Mouse (Mus musculus) CD4-positive, CD25-positive, alpha-beta regulatory T cell, adult 2 months (primary cell): ENCODE data around the gene Tsen54.
"Not testable (repeated sequence)": the region's sequence is repeated elsewhere in the genome, so short reads cannot be mapped to it uniquely, and the experiment has no call there.

ENCODE experiments used
- DNase-seq: peaks from one replicate; pipeline ENCODE4 v3.0.0-alpha.2; 2012; ENCODE audit warnings: low read depth, low spot score

Gene Tsen54

DNA sequence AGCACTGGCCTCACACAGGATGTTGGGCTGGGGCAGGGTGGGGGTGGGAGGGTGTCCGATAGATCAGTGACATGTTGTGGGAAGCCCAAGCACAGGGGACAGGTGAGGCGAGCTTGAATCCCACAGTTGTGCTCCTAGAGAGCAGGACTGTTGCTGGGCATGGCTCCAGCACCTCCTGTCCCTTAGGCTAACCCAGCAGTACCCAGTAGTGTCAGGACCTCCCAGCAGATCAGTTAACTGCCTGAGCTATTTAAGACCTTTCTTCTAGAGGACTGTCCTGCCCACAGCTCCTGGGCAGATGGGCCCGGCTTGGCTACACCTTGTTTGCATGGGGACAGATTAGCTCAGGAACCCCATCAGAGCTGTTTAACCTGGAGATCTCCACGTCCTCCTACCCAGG, 14.5 kb downstream of the Tsen54 start:
- DNase-seq = no peak

GRCm38 (mm10) chr11:115830550-115831325, 16.2 kb downstream of the Tsen54 start:
- no peak for DNase-seq

DNA sequence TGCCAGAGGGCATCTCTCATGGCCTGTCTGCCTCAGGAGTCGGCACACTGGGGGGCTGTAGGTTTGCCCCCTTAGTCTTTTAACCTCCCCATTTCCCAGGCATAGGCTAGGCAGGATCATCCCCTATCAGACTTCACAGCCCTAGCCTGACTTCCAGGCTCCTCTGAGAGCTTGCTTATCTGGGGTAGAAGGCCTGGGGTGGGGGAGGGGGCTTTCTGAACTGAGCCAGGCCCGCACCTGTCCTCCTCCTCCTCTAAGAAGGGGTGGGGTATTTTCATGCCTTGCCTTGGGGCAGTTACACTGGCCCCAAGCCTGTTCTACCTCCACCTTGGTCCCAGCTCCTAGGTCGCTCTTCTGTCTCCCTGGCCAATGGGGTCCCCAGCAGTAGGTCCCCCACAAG, 17.0 kb downstream of the Tsen54 start:
- DNase-seq = no peak

- no peak for DNase-seq
Measured at GRCm38 (mm10) chr11:115832064-115832463, 17.5 kb downstream of the Tsen54 start.

- DNase-seq = no peak
Measured at GRCm38 (mm10) chr11:115832523-115832922, 18.0 kb downstream of the Tsen54 start.

GRCm38 (mm10) chr11:115833021-115833513, 18.5 kb downstream of the Tsen54 start:
- no peak for DNase-seq

GRCm38 (mm10) chr11:115834033-115834432, 19.5 kb downstream of the Tsen54 start:
- no peak for DNase-seq

GRCm38 (mm10) chr11:115836656-115837395, 22.3 kb downstream of the Tsen54 start:
- DNase-seq = no peak

DNA sequence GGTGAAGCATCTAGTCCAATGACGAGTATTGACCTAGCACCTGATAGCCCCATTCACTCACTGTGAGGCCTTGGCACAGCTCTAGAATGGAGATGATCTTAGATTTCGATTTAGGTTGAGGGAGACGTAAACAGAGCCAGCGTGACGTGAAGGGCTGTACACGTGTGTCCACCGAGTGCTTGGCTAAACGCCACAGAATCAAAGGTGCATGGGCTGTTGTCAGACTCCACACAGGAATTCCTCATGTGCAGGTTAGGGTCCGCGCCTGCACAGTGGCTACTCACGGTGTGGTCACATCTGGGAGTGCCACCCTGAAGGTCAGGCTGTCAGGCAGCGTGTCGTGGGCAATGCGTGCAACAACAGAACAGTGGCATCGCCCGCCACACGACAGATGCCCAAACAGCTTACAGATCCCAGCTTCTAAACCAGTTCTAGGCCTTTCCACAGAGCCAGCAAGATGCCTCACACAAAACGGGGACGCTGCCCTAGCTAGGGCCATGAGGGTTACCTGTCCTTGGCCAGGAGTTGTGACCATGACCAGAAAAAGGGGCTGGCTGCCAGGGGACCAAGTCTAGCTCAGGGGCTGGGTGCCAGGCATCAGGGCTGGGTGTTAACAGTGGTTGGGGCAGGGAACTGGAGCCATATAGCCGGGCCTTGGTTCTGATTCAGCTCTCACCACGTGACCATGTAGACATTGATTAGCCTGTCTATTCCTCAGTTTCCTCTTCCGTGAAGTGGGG, 23.3 kb downstream of the Tsen54 start:
- no peak for DNase-seq

DNA sequence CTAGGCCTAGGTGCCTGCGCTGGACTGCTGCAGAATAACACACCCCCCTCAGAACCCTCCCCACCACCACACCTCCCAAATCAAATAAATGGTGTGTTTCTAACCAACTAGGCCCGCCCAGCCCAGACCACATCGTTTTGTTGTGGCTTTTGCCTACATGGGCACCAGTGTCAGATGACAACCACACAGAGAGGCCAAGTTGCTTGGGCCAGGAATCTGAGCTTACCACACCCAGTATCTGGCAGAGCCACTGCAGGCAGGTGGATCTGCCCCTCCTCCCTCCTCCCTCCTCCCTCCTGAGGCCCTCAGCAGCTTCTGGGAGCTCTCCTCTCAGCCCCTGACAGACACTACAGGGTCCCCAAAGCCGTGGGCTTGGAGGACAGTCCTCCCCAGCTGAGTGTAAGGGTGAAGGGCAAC, 24.4 kb downstream of the Tsen54 start:
- no peak for DNase-seq

DNA sequence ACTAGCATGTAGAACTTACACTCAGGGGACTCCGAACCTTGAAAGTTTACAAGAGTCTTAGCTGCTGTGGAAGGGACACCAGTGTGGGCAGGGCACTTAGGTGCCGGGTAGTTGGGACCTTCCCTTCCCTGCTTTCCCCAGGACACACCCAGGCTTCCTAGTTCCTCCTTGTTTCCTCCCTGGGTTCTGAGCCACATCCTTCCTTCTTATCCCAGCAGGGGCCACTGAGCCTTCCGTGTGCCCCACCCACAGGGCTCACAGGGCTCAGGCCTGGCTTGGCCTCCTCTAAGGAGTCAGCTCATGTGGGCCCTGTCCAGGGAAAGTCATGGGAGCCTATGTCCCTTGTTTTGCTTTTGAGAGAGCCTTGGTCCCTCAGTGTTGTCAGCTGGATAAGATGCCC, 25.2 kb downstream of the Tsen54 start:
- no peak for DNase-seq

DNA sequence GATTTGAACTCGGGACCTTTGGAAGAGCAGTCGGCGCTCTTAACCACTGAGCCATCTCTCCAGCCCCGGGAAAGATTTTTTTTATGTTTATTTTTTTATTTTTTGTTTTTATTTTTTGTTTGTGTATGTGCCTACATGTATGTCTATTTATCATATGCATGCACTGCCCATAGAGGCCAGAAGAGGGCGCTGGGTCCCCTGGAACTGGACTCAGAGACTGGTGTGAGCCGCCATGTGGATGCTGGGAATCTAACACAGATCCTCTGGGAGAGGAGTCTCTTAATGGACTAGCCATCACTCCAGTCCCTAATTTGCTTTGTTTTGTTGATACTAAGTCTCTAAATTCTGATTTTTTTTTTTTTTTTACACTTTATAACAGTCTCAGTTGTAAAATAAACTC, 26.5 kb downstream of the Tsen54 start:
- DNase-seq = peak; percentile 23

DNA sequence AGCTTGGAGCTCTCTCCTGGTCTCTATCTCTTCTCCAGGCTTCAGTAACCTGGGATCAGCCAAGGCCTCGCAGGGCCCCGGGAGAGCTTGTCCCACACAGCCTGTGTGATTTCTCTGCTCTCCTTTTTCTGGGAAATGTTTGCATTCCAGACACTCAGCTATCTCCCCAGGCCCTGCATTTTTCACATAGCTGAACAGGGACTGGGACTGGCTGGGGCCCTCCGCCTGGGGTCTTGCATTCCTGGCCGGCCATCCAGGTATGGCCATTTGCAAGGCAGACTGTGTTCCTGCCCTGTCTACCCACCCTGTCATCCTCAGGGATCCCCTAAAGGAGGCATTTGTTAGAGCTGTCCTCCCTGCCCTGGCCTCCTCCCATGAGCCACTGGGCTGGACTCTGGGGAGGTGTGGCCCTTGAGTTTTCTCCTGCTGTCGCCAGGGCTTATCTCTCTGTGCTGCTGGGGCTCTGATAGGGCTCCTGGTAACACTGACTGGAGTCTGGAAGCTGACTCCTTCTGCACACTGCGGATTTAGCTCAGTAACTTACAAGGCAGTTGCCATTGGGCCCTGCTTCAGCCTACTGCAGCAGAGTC, 27.5 kb downstream of the Tsen54 start:
- no peak for DNase-seq

- no peak for DNase-seq
Measured at GRCm38 (mm10) chr11:115843141-115843890, 28.8 kb downstream of the Tsen54 start.

DNA sequence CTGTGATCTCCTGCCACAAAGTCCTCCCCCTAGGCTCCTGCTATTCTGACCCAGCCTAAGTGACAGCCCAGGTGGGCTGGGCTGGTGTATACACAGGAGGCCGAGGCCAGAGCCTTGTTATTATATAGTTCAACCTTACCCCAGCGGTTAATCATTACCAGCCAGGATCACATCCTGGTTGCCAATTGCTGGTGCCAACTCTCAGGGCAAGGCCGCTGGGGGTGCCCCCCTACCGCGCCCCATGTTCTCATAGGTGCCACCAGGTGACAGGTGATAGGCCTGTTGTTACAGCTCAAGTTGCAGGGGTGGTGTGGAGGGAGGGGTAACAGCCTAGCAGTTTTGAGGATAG, 29.3 kb downstream of the Tsen54 start:
- DNase-seq = no peak

GRCm38 (mm10) chr11:115844240-115844639, 29.7 kb downstream of the Tsen54 start:
- DNase-seq = no peak

GRCm38 (mm10) chr11:115845819-115846218, 31.3 kb downstream of the Tsen54 start:
- no peak for DNase-seq

GRCm38 (mm10) chr11:115854674-115855073, 40.1 kb downstream of the Tsen54 start:
- DNase-seq = no peak

DNA sequence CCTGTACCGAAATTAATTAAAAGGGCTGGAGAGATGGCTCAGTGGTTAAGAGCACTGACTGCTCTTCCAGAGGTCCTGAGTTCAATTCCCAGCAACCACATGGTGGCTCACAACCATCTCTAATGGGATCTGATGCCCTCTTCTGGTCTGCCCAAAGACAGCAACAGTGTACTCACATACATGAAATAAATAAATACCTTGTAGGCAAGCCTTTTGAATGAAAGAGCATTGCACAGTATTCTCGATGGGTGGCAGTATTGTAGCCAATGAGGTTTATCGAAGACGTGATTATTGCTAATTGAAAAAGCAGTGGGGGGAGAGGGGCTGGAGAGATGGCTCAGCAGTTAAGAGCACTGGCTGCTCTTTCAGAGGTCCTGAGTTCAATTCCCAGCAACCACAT, 42.6 kb downstream of the Tsen54 start:
- not testable (repeated sequence) for DNase-seq

DNA sequence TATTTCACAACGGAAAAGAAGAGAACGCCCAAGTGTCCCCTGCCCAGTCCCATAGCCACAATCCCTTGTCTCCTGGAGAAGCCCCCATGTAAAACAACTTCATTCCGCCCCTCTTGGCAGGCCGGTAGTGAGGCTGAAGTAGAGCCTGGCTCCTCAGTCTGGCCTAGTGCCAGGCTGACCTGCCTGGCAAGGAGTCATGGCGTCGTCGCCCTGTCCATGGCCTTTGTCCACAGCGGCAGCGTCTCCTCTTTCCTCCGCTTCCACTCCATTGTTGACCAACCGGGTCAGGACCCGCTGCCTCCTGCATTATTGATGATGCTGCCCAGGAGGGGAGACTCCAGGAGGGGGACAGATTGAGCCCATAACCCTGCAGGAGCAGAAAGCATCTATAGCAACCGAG, 43.4 kb downstream of the Tsen54 start:
- DNase-seq = no peak

DNA sequence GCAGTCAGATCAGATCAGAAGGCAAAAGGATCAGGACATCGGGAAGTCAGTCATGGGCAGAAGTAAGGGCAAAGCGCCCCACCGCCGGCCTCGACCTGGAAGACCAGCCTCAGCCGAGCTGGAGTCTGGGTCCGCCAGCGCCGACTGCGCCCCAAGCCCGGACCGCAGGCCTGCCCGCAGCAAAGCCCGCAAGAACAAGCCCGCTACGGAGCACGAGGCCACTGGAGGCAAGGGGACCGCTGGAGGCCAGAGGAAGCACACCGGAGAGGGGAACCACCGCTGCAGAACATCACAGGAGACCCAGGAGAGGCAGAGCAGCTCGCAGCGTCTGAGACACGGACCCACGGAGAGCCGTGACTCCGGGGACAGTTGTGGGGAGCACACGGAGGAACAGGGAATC, 43.8 kb downstream of the Tsen54 start, which contains the start of gene Myo15b:
Myo15b (plus strand) TSS at position 53 of the 400 bp plus-strand sequence.
- peak; percentile 24 for DNase-seq
